Mouse (Mus musculus) layer of hippocampus, adult 9-10 months (tissue): ENCODE data around the gene Acsl3.

Source experiments
- DNase-seq: peaks from one replicate; pipeline ENCODE4 v3.0.0; 2022; ENCODE audit warnings: low spot score

Gene Acsl3

GRCm38 (mm10) chr1:78686872-78687271, 29.2 kb downstream of the Acsl3 start:
- no peak for DNase-seq

GRCm38 (mm10) chr1:78688149-78688548, 30.5 kb downstream of the Acsl3 start:
- DNase-seq, result no peak

- no peak for DNase-seq
Measured at GRCm38 (mm10) chr1:78694503-78695258, 37.1 kb downstream of the Acsl3 start.

GRCm38 (mm10) chr1:78696305-78696704, 38.7 kb downstream of the Acsl3 start:
- no peak for DNase-seq

GRCm38 (mm10) chr1:78696903-78697302, 39.3 kb downstream of the Acsl3 start:
- DNase-seq, result no peak

GRCm38 (mm10) chr1:78698138-78698537, 40.5 kb downstream of the Acsl3 start:
- DNase-seq, result no peak

GRCm38 (mm10) chr1:78701740-78702139, 44.1 kb downstream of the Acsl3 start:
- DNase-seq, result no peak

GRCm38 (mm10) chr1:78702282-78702963, 44.8 kb downstream of the Acsl3 start:
- DNase-seq, result no peak

GRCm38 (mm10) chr1:78702964-78703285, 45.3 kb downstream of the Acsl3 start:
- no peak for DNase-seq

- DNase-seq, result no peak
Measured at GRCm38 (mm10) chr1:78706338-78706737, 48.7 kb downstream of the Acsl3 start.

- no peak for DNase-seq
Measured at GRCm38 (mm10) chr1:78707280-78707679, 49.7 kb downstream of the Acsl3 start.

GRCm38 (mm10) chr1:78710026-78710425, 52.4 kb downstream of the Acsl3 start:
- DNase-seq, result no peak

- no peak for DNase-seq
Measured at GRCm38 (mm10) chr1:78710613-78711329, 53.1 kb downstream of the Acsl3 start.

GRCm38 (mm10) chr1:78724458-78725190, 67.0 kb downstream of the Acsl3 start:
- DNase-seq, result peak; percentile 55

GRCm38 (mm10) chr1:78725191-78725490, 67.5 kb downstream of the Acsl3 start:
- no peak for DNase-seq

GRCm38 (mm10) chr1:78725617-78726223, 68.1 kb downstream of the Acsl3 start:
- no peak for DNase-seq

- DNase-seq, result no peak
Measured at GRCm38 (mm10) chr1:78730114-78730720, 72.6 kb downstream of the Acsl3 start.

- DNase-seq, result no peak
Measured at GRCm38 (mm10) chr1:78732290-78732689, 74.7 kb downstream of the Acsl3 start.

GRCm38 (mm10) chr1:78734261-78735000, 76.8 kb downstream of the Acsl3 start:
- no peak for DNase-seq

GRCm38 (mm10) chr1:78737646-78738045, 80.0 kb downstream of the Acsl3 start:
- DNase-seq, result no peak

- no peak for DNase-seq
Measured at GRCm38 (mm10) chr1:78740676-78741075, 83.1 kb downstream of the Acsl3 start.
